In genomic region chr8:119897933-119898332, GRCm38 (mm10) we compare ENCODE assay signal across 11 mouse cellular contexts. TPM values are rescaled to one million over a fixed set of nuclear protein-coding genes. Genes with fewer than 3 reads are reported as not detected.
A peak's percentile ranks its signal among the peaks of the same experiment; 100 is the strongest.
DNase-seq lines count a peak whose midpoint lies in the region; ATAC-seq and TF ChIP-seq lines count a peak whose summit lies in the region.
"Had no signal": no experiment of that assay in that cellular context is flagged by ENCODE, and none has a peak within 500 bp of the region (broad histone marks: within the 10 kb centered on the region; RNA-seq: fewer than 3 reads in every experiment).

No protein-coding gene starts in this region.

- peak overlapping the region; percentile 50 for H3K4me2 ChIP-seq in heart, embryonic 11.5 days
- H3K4me2 ChIP-seq: hindbrain, embryonic 13.5 days had no signal

- TF ChIP-seq POLR2A in cerebellum, adult 2 months (IDR thresholded peaks at IDR 0.05; ENCODE audit: borderline replicate concordance, insufficient read depth, low read length), result no peak

- no peaks in the 10 kb centered on the region for H3K36me3 ChIP-seq in heart, embryonic 11.5 days (ENCODE audit: control insufficient read depth, insufficient read depth, low read length)
- H3K36me3 ChIP-seq: hindbrain, embryonic 13.5 days had no signal

- H3K9ac ChIP-seq in heart, embryonic 11.5 days (ENCODE audit: low read depth, low read length), result no peak overlapping the region
- H3K9ac ChIP-seq: hindbrain, embryonic 13.5 days had no signal

- H3K27me3 ChIP-seq in heart, embryonic 11.5 days (ENCODE audit: control insufficient read depth, insufficient read depth, low read length), result peaks cover 11% of the 10 kb centered on the region
- no peaks in the 10 kb centered on the region for H3K27me3 ChIP-seq in cerebellum, adult 2 months (ENCODE audit: control insufficient read depth, insufficient read depth, low read length)

- H3K9me3 ChIP-seq in heart, embryonic 11.5 days (replicated peaks; ENCODE audit: control insufficient read depth, low read length), result no peaks in the 10 kb centered on the region
- H3K9me3 ChIP-seq: hindbrain, embryonic 13.5 days had no signal

- 17% methylated on average over 13 of the region's 13 CpGs for WGBS in heart, embryonic 11.5 days (ENCODE audit: insufficient replicate concordance)
- WGBS in cerebellum, adult 2 months, result 64% methylated on average over 13 of the region's 13 CpGs

- no peak for ATAC-seq in heart, embryonic 11.5 days (replicated peaks; ENCODE audit: insufficient number of reproducible peaks, low FRiP score, low TSS enrichment)
- ATAC-seq in inflammation-experienced regulatory T-cells, adult 6 months, result peak; percentile 88

- H3K27ac ChIP-seq in heart, embryonic 11.5 days (ENCODE audit: low read depth, low read length), result no peak overlapping the region
- H3K27ac ChIP-seq in cerebellum, adult 2 months (ENCODE audit: insufficient read depth, low read length), result no peak overlapping the region
- H3K27ac ChIP-seq: hindbrain, embryonic 13.5 days had no signal

- H3K4me1 ChIP-seq in heart, embryonic 11.5 days (ENCODE audit: control insufficient read depth, insufficient read depth, low read length), result 0 out of 2 replicates have a peak, but pooled peaks cover 6% of the 10 kb centered on the region
- H3K4me1 ChIP-seq in cerebellum, adult 2 months (ENCODE audit: control insufficient read depth, insufficient read depth, low read length), result no peaks in the 10 kb centered on the region
- H3K4me1 ChIP-seq: hindbrain, embryonic 13.5 days had no signal

- H3K4me3 ChIP-seq in heart, embryonic 11.5 days (ENCODE audit: low read depth, low read length), result no peak overlapping the region
- no peak overlapping the region for H3K4me3 ChIP-seq in cerebellum, adult 2 months (replicated peaks; ENCODE audit: insufficient read depth, low read depth, low read length)
- H3K4me3 ChIP-seq: hindbrain, embryonic 13.5 days had no signal

- intact Hi-C loops in heart, postnatal 25 days (cut with DNase I), result no loop called here

- TF ChIP-seq CTCF in cerebellum, adult 2 months (IDR thresholded peaks at IDR 0.05; ENCODE audit: borderline replicate concordance, insufficient read depth, low read depth, low read length), result no peak

- DNase-seq in heart, postnatal 25 days (ENCODE audit: low spot score), result no peak
- peak; percentile 55 for DNase-seq in CD4-positive, CD25-positive, alpha-beta regulatory T cell, adult 2 months (ENCODE audit: low read depth, low spot score)
- peak; percentile 57 for DNase-seq in naive thymus-derived CD4-positive, alpha-beta T cell, adult 2 months (ENCODE audit: low read depth)
- DNase-seq in retina, postnatal 1 day, result no peak
- DNase-seq in cerebellum, adult 2 months, result no peak
- DNase-seq in kidney, postnatal 25 days, result no peak
- DNase-seq: cerebellum, postnatal 10 days had no signal

RNA-seq across cellular contexts. Expression of gene Usp10, which starts 12.2 kb away (rescaled TPM):
- polyA plus RNA-seq in heart, embryonic 11.5 days (2014; fragmentation: Nextera tagmentation; extraction: Ambion mirVana), result 99.2 and 104 TPM in 2 replicates
- total RNA-seq in heart, postnatal 25 days (2021), result 10 to 100 TPM; 44.4 to 44.8 TPM
- 10 to 100 TPM; 37.4 to 55.0 (median 43.9) TPM for polyA plus RNA-seq in inflammation-experienced regulatory T-cells, adult 6 months (2017; shearing (Covaris generic))
- 96.4 and 110 TPM in 2 replicates for polyA plus RNA-seq in cerebellum, adult 2 months (2012; rRNA removed)

RNA-seq across cellular contexts. Expression of gene Gm20388, which starts 12.7 kb away (rescaled TPM):
- 6.4 TPM in 1 of 2 replicates, not detected in the other for polyA plus RNA-seq in heart, embryonic 11.5 days (2014; fragmentation: Nextera tagmentation; extraction: Ambion mirVana)
- total RNA-seq in heart, postnatal 25 days (2021), result 1 to 10 TPM in 1 of 2 experiments, not detected in 1; 2.7 TPM
- 10 to 100 TPM; 10.8 to 14.1 (median 11.8) TPM for polyA plus RNA-seq in inflammation-experienced regulatory T-cells, adult 6 months (2017; shearing (Covaris generic))
- polyA plus RNA-seq in cerebellum, adult 2 months (2012; rRNA removed), result 18.7 and 24.4 TPM in 2 replicates
- polyA plus RNA-seq: forebrain, embryonic 11.5 days had no signal

RNA-seq across cellular contexts. Expression of gene Klhl36, which starts 35.9 kb away (rescaled TPM):
- 8.6 and 8.9 TPM in 2 replicates for polyA plus RNA-seq in heart, embryonic 11.5 days (2014; fragmentation: Nextera tagmentation; extraction: Ambion mirVana)
- total RNA-seq in heart, postnatal 25 days (2021), result 1 to 10 TPM; 2.3 to 3.3 TPM
- 1 to 10 TPM; 6.8 to 8.0 (median 7.1) TPM for polyA plus RNA-seq in inflammation-experienced regulatory T-cells, adult 6 months (2017; shearing (Covaris generic))
- 12.7 and 15.3 TPM in 2 replicates for polyA plus RNA-seq in cerebellum, adult 2 months (2012; rRNA removed)

RNA-seq across cellular contexts. Expression of gene Cotl1, which starts 57.6 kb away (rescaled TPM):
- polyA plus RNA-seq in heart, embryonic 11.5 days (2014; fragmentation: Nextera tagmentation; extraction: Ambion mirVana), result 110 and 142 TPM in 2 replicates
- 10 to 100 TPM; 17.3 to 20.2 TPM for total RNA-seq in heart, postnatal 25 days (2021)
- 100 to 1,000 TPM; 181 to 242 (median 218) TPM for polyA plus RNA-seq in inflammation-experienced regulatory T-cells, adult 6 months (2017; shearing (Covaris generic))
- polyA plus RNA-seq in cerebellum, adult 2 months (2012; rRNA removed), result 149 and 156 TPM in 2 replicates

Comparison
In these comparisons a context has a peak if more than half of its experiments do, and no peak if none do; other contexts are left out.
1. DNase-seq: peak in CD4-positive, CD25-positive, alpha-beta regulatory T cell, adult 2 months (single experiment) and naive thymus-derived CD4-positive, alpha-beta T cell, adult 2 months (single experiment); none in heart, postnatal 25 days (single experiment), retina, postnatal 1 day (single experiment), cerebellum, adult 2 months (0 of 2) and kidney, postnatal 25 days (0 of 2).